Mouse (Mus musculus) CD4-positive helper T cell, adult 2 months (primary cell): Measurements from ENCODE around the gene Cln3.

Experiments
- DNase-seq: peaks from one replicate; pipeline ENCODE4 v3.0.0-alpha.2; 2012; ENCODE audit warnings: low read depth, missing footprints, low spot score

Gene Cln3

GRCm38 (mm10) chr7:126595890-126596289 is 10.3 kb upstream of the Cln3 start:
- DNase-seq = no peak

GRCm38 (mm10) chr7:126594862-126595561 is 9.4 kb upstream of the Cln3 start, which contains the start of gene Il27:
Gene Il27, minus strand, starts transcription at chr7:126594941.
- no peak for DNase-seq

GRCm38 (mm10) chr7:126587779-126588178 is 2.2 kb upstream of the Cln3 start:
- DNase-seq = no peak

GRCm38 (mm10) chr7:126586839-126587238 is 1.2 kb upstream of the Cln3 start:
- DNase-seq = no peak

GRCm38 (mm10) chr7:126584506-126584977 is 1.1 kb downstream of the Cln3 start, which contains the start of gene Apobr:
Gene Apobr, plus strand, starts transcription at chr7:126584942.
- peak; percentile 73 for DNase-seq

GRCm38 (mm10) chr7:126583761-126584160 is 1.9 kb downstream of the Cln3 start:
- DNase-seq = no peak

- peak; percentile 91 for DNase-seq
Measured at GRCm38 (mm10) chr7:126583251-126583709, 2.3 kb downstream of the Cln3 start.

- DNase-seq = no peak
Measured at GRCm38 (mm10) chr7:126582759-126583158, 2.9 kb downstream of the Cln3 start.

GRCm38 (mm10) chr7:126581661-126582060 is 4.0 kb downstream of the Cln3 start:
- DNase-seq = no peak

GRCm38 (mm10) chr7:126579172-126579571 is 6.4 kb downstream of the Cln3 start:
- DNase-seq = peak; percentile 51

GRCm38 (mm10) chr7:126576946-126577345 is 8.7 kb downstream of the Cln3 start:
- peak; percentile 55 for DNase-seq

- peak; percentile 91 for DNase-seq
Measured at GRCm38 (mm10) chr7:126566094-126566765, 19.4 kb downstream of the Cln3 start, which contains the start of gene Eif3c. Gene Eif3c, minus strand, starts transcription at chr7:126566411.

GRCm38 (mm10) chr7:126565693-126566092 is 19.9 kb downstream of the Cln3 start:
- DNase-seq = peak; percentile 63

- no peak for DNase-seq
Measured at GRCm38 (mm10) chr7:126556635-126557034, 29.0 kb downstream of the Cln3 start.

GRCm38 (mm10) chr7:126554796-126555195 is 30.8 kb downstream of the Cln3 start:
- peak; percentile 54 for DNase-seq

- no peak for DNase-seq
Measured at GRCm38 (mm10) chr7:126545631-126546030, 40.0 kb downstream of the Cln3 start.

- DNase-seq = no peak
Measured at GRCm38 (mm10) chr7:126541661-126542060, 44.0 kb downstream of the Cln3 start.

- DNase-seq = peak; percentile 63
Measured at GRCm38 (mm10) chr7:126537820-126538585, 47.6 kb downstream of the Cln3 start.

GRCm38 (mm10) chr7:126536466-126536865 is 49.2 kb downstream of the Cln3 start:
- DNase-seq = no peak

- DNase-seq = no peak
Measured at GRCm38 (mm10) chr7:126535766-126536165, 49.9 kb downstream of the Cln3 start.

- no peak for DNase-seq
Measured at GRCm38 (mm10) chr7:126533434-126533833, 52.2 kb downstream of the Cln3 start.

- peak; percentile 66 for DNase-seq
Measured at GRCm38 (mm10) chr7:126528166-126528577, 57.4 kb downstream of the Cln3 start.
